Comparison of ENCODE assay signal across 8 mouse cellular contexts in genomic region chr17:80800877-80801276, GRCm38 (mm10).
A peak's percentile ranks its signal among the peaks of the same experiment; 100 is the strongest.
DNase-seq lines count a peak whose midpoint lies in the region; ATAC-seq and TF ChIP-seq lines count a peak whose summit lies in the region.

No protein-coding gene starts in this region.

- ATAC-seq in heart, embryonic 12.5 days (ENCODE audit: insufficient number of reproducible peaks, low FRiP score) = no peak
- ATAC-seq in megakaryocyte-erythroid progenitor cell, adult 5-6 weeks (replicated peaks; ENCODE audit: low FRiP score, low TSS enrichment, poor library complexity, severe bottlenecking) = no peak

- no peak for DNase-seq in heart, adult 8-10 months (ENCODE audit: low spot score)
- DNase-seq in testis, postnatal 14 days (ENCODE audit: low spot score) = no peak
- DNase-seq in heart, postnatal 4 days = peak; percentile 16
- no peak for DNase-seq in frontal cortex, postnatal 25 days (ENCODE audit: low spot score in 2 of 2)
- DNase-seq in urinary bladder, postnatal 10 days (ENCODE audit: low spot score) = no peak

- no peak for TF ChIP-seq POLR2A in testis, adult 2 months (IDR thresholded peaks at IDR 0.05; ENCODE audit: control insufficient read depth, low read depth, low read length)

- no peak overlapping the region for H3K4me3 ChIP-seq in heart, embryonic 12.5 days
- no peak overlapping the region for H3K4me3 ChIP-seq in testis, adult 2 months (ENCODE audit: control insufficient read depth, low read depth, low read length)

- H3K36me3 ChIP-seq in heart, embryonic 12.5 days = no peaks in the 10 kb centered on the region
- H3K36me3 ChIP-seq in testis, adult 2 months (ENCODE audit: control insufficient read depth, insufficient read depth, low read length) = no peaks in the 10 kb centered on the region

- peaks cover 30% of the 10 kb centered on the region for H3K4me1 ChIP-seq in heart, embryonic 12.5 days (replicated peaks)
- H3K4me1 ChIP-seq in testis, adult 2 months (ENCODE audit: control insufficient read depth, insufficient read depth, low read length) = peaks cover 14% of the 10 kb centered on the region

- H3K9me3 ChIP-seq in heart, embryonic 12.5 days (replicated peaks) = no peaks in the 10 kb centered on the region; the same call in 1 of the 2 replicates

- 56% methylated on average over 13 of the region's 13 CpGs for WGBS in heart, embryonic 12.5 days

- no peak overlapping the region for H3K9ac ChIP-seq in heart, embryonic 12.5 days

- no peak for TF ChIP-seq CTCF in testis, adult 2 months (IDR thresholded peaks at IDR 0.05; ENCODE audit: control insufficient read depth, insufficient read depth, insufficient replicate concordance, low read depth, low read length)

- peak overlapping the region; percentile 55; the same call in 1 of the 2 replicates for H3K27ac ChIP-seq in heart, embryonic 12.5 days (ENCODE audit: poor library complexity, severe bottlenecking)
- H3K27ac ChIP-seq in testis, adult 2 months (ENCODE audit: control insufficient read depth, insufficient read depth, low read depth, low read length) = peak overlapping the region; percentile 71

- no peaks in the 10 kb centered on the region for H3K27me3 ChIP-seq in heart, embryonic 12.5 days (replicated peaks)
- no peaks in the 10 kb centered on the region for H3K27me3 ChIP-seq in testis, adult 2 months (ENCODE audit: control insufficient read depth, insufficient read depth, low read length)

- H3K4me2 ChIP-seq in heart, embryonic 12.5 days = peak overlapping the region; percentile 56
